In the genomic region with DNA sequence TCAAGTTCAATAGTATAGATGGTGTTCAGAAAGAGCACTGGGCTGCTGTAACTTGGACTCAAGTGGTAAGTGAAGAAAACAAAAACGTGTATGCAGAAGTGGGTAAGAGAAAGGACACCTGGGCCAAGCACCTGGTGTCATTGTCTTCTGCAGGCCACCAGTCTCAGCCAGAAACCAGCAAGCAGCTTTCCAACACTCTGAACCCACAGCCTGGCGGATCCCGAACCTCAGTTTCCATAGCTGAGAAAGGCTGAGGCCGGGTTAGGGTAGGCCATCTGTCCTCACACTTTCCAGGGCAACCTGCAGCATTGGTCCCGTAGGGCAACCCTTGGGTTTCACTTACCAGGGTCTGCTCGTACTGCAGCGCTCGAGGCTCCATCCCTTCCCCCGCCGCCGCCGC, we compare ENCODE assay signal across 8 mouse cellular contexts. TPM values are rescaled to one million over a fixed set of nuclear protein-coding genes. Genes with fewer than 3 reads are reported as not detected.
DNase-seq lines count a peak whose midpoint lies in the region; ATAC-seq and TF ChIP-seq lines count a peak whose summit lies in the region.

No protein-coding gene starts in this region.

- H3K27ac ChIP-seq in kidney, adult 2 months (ENCODE audit: insufficient read depth, low read depth, low read length), result peak overlapping the region; percentile 6; the same call in 1 of the 2 replicates
- H3K27ac ChIP-seq in forebrain, embryonic 16.5 days (ENCODE audit: low read length), result peak overlapping the region; percentile 87
- H3K27ac ChIP-seq in midbrain, embryonic 10.5 days (replicated peaks), result peak overlapping the region; percentile 92

- no peaks in the 10 kb centered on the region for H3K27me3 ChIP-seq in kidney, adult 2 months (replicated peaks; ENCODE audit: control insufficient read depth, insufficient read depth, low read length)
- H3K27me3 ChIP-seq in forebrain, embryonic 16.5 days (replicated peaks; ENCODE audit: control insufficient read depth, insufficient read depth, low read length), result no peaks in the 10 kb centered on the region
- H3K27me3 ChIP-seq in midbrain, embryonic 10.5 days (ENCODE audit: low read depth, poor library complexity, severe bottlenecking), result peaks cover 9% of the 10 kb centered on the region; the same call in 1 of the 2 replicates

- DNase-seq in kidney, adult 2 months, result no peak
- DNase-seq in kidney, adult 8-10 months, result no peak
- peak; percentile 61 for DNase-seq in R1 (ENCODE audit: low read depth, low spot score)
- DNase-seq in midbrain, embryonic 10.5 days (ENCODE audit: low spot score), result no peak
- no peak for DNase-seq in ovary, adult 18-20 months (ENCODE audit: low spot score)
- DNase-seq in urinary bladder, postnatal 14 days (ENCODE audit: low spot score), result no peak

- no peak for TF ChIP-seq CTCF in kidney, adult 2 months (conservative IDR thresholded peaks at IDR 0.05; ENCODE audit: insufficient read depth, insufficient read length, low read depth, low read length)

- no peaks in the 10 kb centered on the region for H3K9me3 ChIP-seq in forebrain, embryonic 16.5 days (ENCODE audit: control insufficient read depth, low read length)
- H3K9me3 ChIP-seq in midbrain, embryonic 10.5 days (replicated peaks), result no peaks in the 10 kb centered on the region

- peaks cover 6% of the 10 kb centered on the region; the same call in 1 of the 2 replicates for H3K4me1 ChIP-seq in kidney, adult 2 months (ENCODE audit: control insufficient read depth, insufficient read depth, low read length)
- peaks cover 36% of the 10 kb centered on the region for H3K4me1 ChIP-seq in forebrain, embryonic 16.5 days (replicated peaks; ENCODE audit: control insufficient read depth, insufficient read depth, low read length)
- H3K4me1 ChIP-seq in midbrain, embryonic 10.5 days, result peaks cover 50% of the 10 kb centered on the region

- TF ChIP-seq POLR2A in kidney, adult 2 months (IDR thresholded peaks at IDR 0.05; ENCODE audit: low read depth, low read length), result no peak

- ATAC-seq in forebrain, embryonic 16.5 days, result no peak
- ATAC-seq in inflammation-experienced regulatory T-cells, adult 6 months, result no peak

- H3K9ac ChIP-seq in forebrain, embryonic 16.5 days (replicated peaks; ENCODE audit: low read depth, low read length), result peak overlapping the region; percentile 71

- peak overlapping the region; percentile 92 for H3K4me2 ChIP-seq in forebrain, embryonic 16.5 days (ENCODE audit: low read length)

- H3K4me3 ChIP-seq in kidney, adult 2 months (ENCODE audit: insufficient read depth, low read depth, low read length), result peak overlapping the region; percentile 51
- peak overlapping the region; percentile 53 for H3K4me3 ChIP-seq in forebrain, embryonic 16.5 days (replicated peaks; ENCODE audit: low read length)
- peak overlapping the region; percentile 74 for H3K4me3 ChIP-seq in midbrain, embryonic 10.5 days

- H3K36me3 ChIP-seq in kidney, adult 2 months (ENCODE audit: control insufficient read depth, insufficient read depth, low read length), result no peaks in the 10 kb centered on the region
- no peaks in the 10 kb centered on the region for H3K36me3 ChIP-seq in forebrain, embryonic 16.5 days (ENCODE audit: control insufficient read depth, insufficient read depth)
- H3K36me3 ChIP-seq in midbrain, embryonic 10.5 days, result peaks cover 45% of the 10 kb centered on the region

- 3% methylated on average over 12 of the region's 12 CpGs for WGBS in kidney, adult 2 months
- 1% methylated on average over 12 of the region's 12 CpGs for WGBS in forebrain, embryonic 16.5 days
- under 1% methylated on average over 12 of the region's 12 CpGs for WGBS in midbrain, embryonic 10.5 days

RNA-seq across cellular contexts. Expression of a gene that starts 1.9 kb away (rescaled TPM):
- polyA plus RNA-seq in kidney, adult 2 months (2012; rRNA removed), result 14.0 and 22.4 TPM in 2 replicates
- 84.5 and 94.4 TPM in 2 replicates for polyA plus RNA-seq in forebrain, embryonic 16.5 days (2015; fragmentation: Nextera tagmentation; extraction: Ambion mirVana)
- polyA plus RNA-seq in midbrain, embryonic 10.5 days (2016; fragmentation: Nextera tagmentation; extraction: Ambion mirVana), result 136 and 148 TPM in 2 replicates
- 10 to 100 TPM; 63.1 to 71.1 (median 64.1) TPM for polyA plus RNA-seq in inflammation-experienced regulatory T-cells, adult 6 months (2017; shearing (Covaris generic))

RNA-seq across cellular contexts. Expression of a gene that starts 2.0 kb away (rescaled TPM):
- 21.4 and 33.1 TPM in 2 replicates for polyA plus RNA-seq in kidney, adult 2 months (2012; rRNA removed)
- polyA plus RNA-seq in forebrain, embryonic 16.5 days (2015; fragmentation: Nextera tagmentation; extraction: Ambion mirVana), result 15.9 and 20.8 TPM in 2 replicates
- polyA plus RNA-seq in midbrain, embryonic 10.5 days (2016; fragmentation: Nextera tagmentation; extraction: Ambion mirVana), result 12.8 and 16.8 TPM in 2 replicates
- polyA plus RNA-seq in inflammation-experienced regulatory T-cells, adult 6 months (2017; shearing (Covaris generic)), result 1 to 10 TPM in 1 of 3 experiments, under 1 TPM in 2; 0.48 to 1.2 (median 0.79) TPM

RNA-seq across cellular contexts. Expression of a gene that starts 17.4 kb away (rescaled TPM):
- 7.2 and 10.7 TPM in 2 replicates for polyA plus RNA-seq in kidney, adult 2 months (2012; rRNA removed)
- 4.2 and 4.4 TPM in 2 replicates for polyA plus RNA-seq in forebrain, embryonic 16.5 days (2015; fragmentation: Nextera tagmentation; extraction: Ambion mirVana)
- polyA plus RNA-seq in midbrain, embryonic 10.5 days (2016; fragmentation: Nextera tagmentation; extraction: Ambion mirVana), result 1.5 and 2.0 TPM in 2 replicates
- not detected for polyA plus RNA-seq in inflammation-experienced regulatory T-cells, adult 6 months (2017; shearing (Covaris generic))

RNA-seq across cellular contexts. Expression of a gene that starts 18.7 kb away (rescaled TPM):
- 17.1 and 17.7 TPM in 2 replicates for polyA plus RNA-seq in kidney, adult 2 months (2012; rRNA removed)
- polyA plus RNA-seq in forebrain, embryonic 16.5 days (2015; fragmentation: Nextera tagmentation; extraction: Ambion mirVana), result 0.83 and 1.5 TPM in 2 replicates
- 0.37 and 0.56 TPM in 2 replicates for polyA plus RNA-seq in midbrain, embryonic 10.5 days (2016; fragmentation: Nextera tagmentation; extraction: Ambion mirVana)
- not detected for polyA plus RNA-seq in inflammation-experienced regulatory T-cells, adult 6 months (2017; shearing (Covaris generic))

RNA-seq across cellular contexts. Expression of a gene that starts 22.5 kb away (rescaled TPM):
- polyA plus RNA-seq in kidney, adult 2 months (2012; rRNA removed), result 3.6 and 4.7 TPM in 2 replicates
- 57.4 and 65.3 TPM in 2 replicates for polyA plus RNA-seq in forebrain, embryonic 16.5 days (2015; fragmentation: Nextera tagmentation; extraction: Ambion mirVana)
- polyA plus RNA-seq in midbrain, embryonic 10.5 days (2016; fragmentation: Nextera tagmentation; extraction: Ambion mirVana), result 8.8 and 11.3 TPM in 2 replicates
- polyA plus RNA-seq in inflammation-experienced regulatory T-cells, adult 6 months (2017; shearing (Covaris generic)), result under 1 TPM; 0.30 to 0.78 (median 0.59) TPM

Comparison
In these comparisons a context has a peak if more than half of its experiments do, and no peak if none do; other contexts are left out.
1. H3K27ac ChIP-seq: peak in every context shown above with its lines; median percentile 92 in midbrain, embryonic 10.5 days; 87 in forebrain, embryonic 16.5 days; 6 in kidney, adult 2 months.